Mouse (Mus musculus): ENCODE measurements around the gene Gm4969. TPM values are rescaled to one million over a fixed set of nuclear protein-coding genes. Genes with fewer than 3 reads are reported as not detected.

The Gm4969 gene
- polyA plus RNA-seq, 1 experiment from 2014 or later, result 9.5 TPM

- WGBS, result 61% methylated on average over 7 of the region's 7 CpGs
- H3K4me2 ChIP-seq (ENCODE audit: low read length), result no peak overlapping the region
- no peak overlapping the region for H3K27ac ChIP-seq (ENCODE audit: low read length)
- no peak for ATAC-seq
- peaks cover 14% of the 10 kb centered on the region for H3K27me3 ChIP-seq (ENCODE audit: control insufficient read depth, insufficient read depth, low read depth, low read length)
- H3K9me3 ChIP-seq (replicated peaks; ENCODE audit: control insufficient read depth, low read length, poor library complexity, severe bottlenecking), result no peaks in the 10 kb centered on the region
- H3K9ac ChIP-seq (ENCODE audit: low read depth, low read length), result no peak overlapping the region
- H3K4me1 ChIP-seq (ENCODE audit: control insufficient read depth, insufficient read depth, low read length), result peaks cover 20% of the 10 kb centered on the region
- H3K36me3 ChIP-seq (ENCODE audit: control insufficient read depth, insufficient read depth, low read length), result no peaks in the 10 kb centered on the region
- H3K4me3 ChIP-seq (ENCODE audit: low read depth, low read length), result no peak overlapping the region
Observed at GRCm38 (mm10) chr7:19098811-19099210, 19.4 kb downstream of the Gm4969 start.

- peaks cover 28% of the 10 kb centered on the region for H3K4me1 ChIP-seq (ENCODE audit: control insufficient read depth, insufficient read depth, low read length)
- no peaks in the 10 kb centered on the region for H3K9me3 ChIP-seq (replicated peaks; ENCODE audit: control insufficient read depth, low read length, poor library complexity, severe bottlenecking)
- peaks cover 14% of the 10 kb centered on the region for H3K27me3 ChIP-seq (ENCODE audit: control insufficient read depth, insufficient read depth, low read depth, low read length)
- no peak for ATAC-seq
- no peak overlapping the region for H3K27ac ChIP-seq (ENCODE audit: low read length)
- no peak overlapping the region for H3K4me2 ChIP-seq (ENCODE audit: low read length)
- no peaks in the 10 kb centered on the region for H3K36me3 ChIP-seq (ENCODE audit: control insufficient read depth, insufficient read depth, low read length)
- H3K4me3 ChIP-seq (ENCODE audit: low read depth, low read length), result no peak overlapping the region
- H3K9ac ChIP-seq (ENCODE audit: low read depth, low read length), result no peak overlapping the region
Observed at GRCm38 (mm10) chr7:19097863-19098262, 20.3 kb downstream of the Gm4969 start.

GRCm38 (mm10) chr7:19097217-19097616 is 21.0 kb downstream of the Gm4969 start:
- Histone ChIP-seq H3K4me2 (ENCODE audit: low read length) (no peak overlapping the region), H3K27me3 (ENCODE audit: control insufficient read depth, insufficient read depth, low read depth, low read length) (peaks cover 14% of the 10 kb centered on the region)

GRCm38 (mm10) chr7:19096421-19096976 is 21.7 kb downstream of the Gm4969 start:
- H3K4me2 ChIP-seq (ENCODE audit: low read length), result peak overlapping the region; percentile 98
- H3K4me3 ChIP-seq (ENCODE audit: low read depth, low read length), result no peak overlapping the region
- H3K4me1 ChIP-seq (ENCODE audit: control insufficient read depth, insufficient read depth, low read length), result peaks cover 28% of the 10 kb centered on the region
- peaks cover 6% of the 10 kb centered on the region; the same call in 1 of the 2 replicates for H3K36me3 ChIP-seq (ENCODE audit: control insufficient read depth, insufficient read depth, low read length)
- no peaks in the 10 kb centered on the region for H3K9me3 ChIP-seq (replicated peaks; ENCODE audit: control insufficient read depth, low read length, poor library complexity, severe bottlenecking)
- ATAC-seq, result no peak
- H3K27me3 ChIP-seq (ENCODE audit: control insufficient read depth, insufficient read depth, low read depth, low read length), result peaks cover 17% of the 10 kb centered on the region
- no peak overlapping the region for H3K27ac ChIP-seq (ENCODE audit: low read length)
- H3K9ac ChIP-seq (ENCODE audit: low read depth, low read length), result no peak overlapping the region
- WGBS, result 62% methylated on average over 5 of the region's 5 CpGs

More at GRCm38 (mm10) chr7:19097217-19097616, 21.0 kb downstream of the Gm4969 start:
- ATAC-seq, result no peak
- no peak overlapping the region for H3K9ac ChIP-seq (ENCODE audit: low read depth, low read length)
- no peaks in the 10 kb centered on the region for H3K9me3 ChIP-seq (replicated peaks; ENCODE audit: control insufficient read depth, low read length, poor library complexity, severe bottlenecking)
- peaks cover 28% of the 10 kb centered on the region for H3K4me1 ChIP-seq (ENCODE audit: control insufficient read depth, insufficient read depth, low read length)
- WGBS, result 75% methylated on average over 2 of the region's 2 CpGs
- no peaks in the 10 kb centered on the region for H3K36me3 ChIP-seq (ENCODE audit: control insufficient read depth, insufficient read depth, low read length)
- H3K27ac ChIP-seq (ENCODE audit: low read length), result no peak overlapping the region
- no peak overlapping the region for H3K4me3 ChIP-seq (ENCODE audit: low read depth, low read length)

GRCm38 (mm10) chr7:19095751-19096110 is 22.4 kb downstream of the Gm4969 start:
- Histone ChIP-seq H3K4me2 (ENCODE audit: low read length) (peak overlapping the region; percentile 98), H3K27me3 (ENCODE audit: control insufficient read depth, insufficient read depth, low read depth, low read length) (peaks cover 22% of the 10 kb centered on the region), H3K36me3 (ENCODE audit: control insufficient read depth, insufficient read depth, low read length) (peaks cover 9% of the 10 kb centered on the region; the same call in 1 of the 2 replicates), H3K9me3 (replicated peaks; ENCODE audit: control insufficient read depth, low read length, poor library complexity, severe bottlenecking) (no peaks in the 10 kb centered on the region), H3K4me3 (ENCODE audit: low read depth, low read length) (peak overlapping the region; percentile 52), H3K4me1 (ENCODE audit: control insufficient read depth, insufficient read depth, low read length) (peaks cover 28% of the 10 kb centered on the region), H3K27ac (ENCODE audit: low read length) (no peak overlapping the region), H3K9ac (ENCODE audit: low read depth, low read length) (peak overlapping the region; percentile 63; the same call in 1 of the 2 replicates)
- ATAC-seq, result no peak
- WGBS, result 0% methylated on average over 19 of the region's 19 CpGs

GRCm38 (mm10) chr7:19094826-19095750 is 23.1 kb downstream of the Gm4969 start:
- no peaks in the 10 kb centered on the region for H3K9me3 ChIP-seq (replicated peaks; ENCODE audit: control insufficient read depth, low read length, poor library complexity, severe bottlenecking)
- peak overlapping the region; percentile 52 for H3K4me3 ChIP-seq (ENCODE audit: low read depth, low read length)
- H3K27ac ChIP-seq (ENCODE audit: low read length), result peak overlapping the region; percentile 60
- under 1% methylated on average over 80 of the region's 87 CpGs for WGBS
- ATAC-seq, result no peak
- peaks cover 11% of the 10 kb centered on the region; the same call in 1 of the 2 replicates for H3K36me3 ChIP-seq (ENCODE audit: control insufficient read depth, insufficient read depth, low read length)
- H3K4me2 ChIP-seq (ENCODE audit: low read length), result peak overlapping the region; percentile 98
- peaks cover 24% of the 10 kb centered on the region for H3K27me3 ChIP-seq (ENCODE audit: control insufficient read depth, insufficient read depth, low read depth, low read length)
- peaks cover 28% of the 10 kb centered on the region for H3K4me1 ChIP-seq (ENCODE audit: control insufficient read depth, insufficient read depth, low read length)
- peak overlapping the region; percentile 63 for H3K9ac ChIP-seq (ENCODE audit: low read depth, low read length)

- 1% methylated on average over 25 of the region's 36 CpGs for WGBS
Observed at GRCm38 (mm10) chr7:19094471-19094825, 23.7 kb downstream of the Gm4969 start, which contains the start of gene Six5. Six5 (plus strand) TSS chr7:19094594.

GRCm38 (mm10) chr7:19093537-19094385 is 24.4 kb downstream of the Gm4969 start:
- H3K27me3 ChIP-seq (ENCODE audit: control insufficient read depth, insufficient read depth, low read depth, low read length), result peaks cover 24% of the 10 kb centered on the region
- no peaks in the 10 kb centered on the region for H3K9me3 ChIP-seq (replicated peaks; ENCODE audit: control insufficient read depth, low read length, poor library complexity, severe bottlenecking)
- peaks cover 28% of the 10 kb centered on the region for H3K4me1 ChIP-seq (ENCODE audit: control insufficient read depth, insufficient read depth, low read length)
- H3K4me3 ChIP-seq (ENCODE audit: low read depth, low read length), result peak overlapping the region; percentile 52
- H3K27ac ChIP-seq (ENCODE audit: low read length), result peak overlapping the region; percentile 60
- H3K4me2 ChIP-seq (ENCODE audit: low read length), result peak overlapping the region; percentile 98
- ATAC-seq, result peak; percentile 69
- WGBS, result under 1% methylated on average over 44 of the region's 45 CpGs
- H3K36me3 ChIP-seq (ENCODE audit: control insufficient read depth, insufficient read depth, low read length), result peaks cover 14% of the 10 kb centered on the region; the same call in 1 of the 2 replicates
- peak overlapping the region; percentile 63 for H3K9ac ChIP-seq (ENCODE audit: low read depth, low read length)

More at GRCm38 (mm10) chr7:19094471-19094825, 23.7 kb downstream of the Gm4969 start, which contains the start of gene Six5:
- Histone ChIP-seq H3K4me3 (ENCODE audit: low read depth, low read length) (peak within 1 kb of the TSS; percentile 52), H3K27ac (ENCODE audit: low read length) (peak within 1 kb of the TSS; percentile 60), H3K9me3 (replicated peaks; ENCODE audit: control insufficient read depth, low read length, poor library complexity, severe bottlenecking) (no peaks in the 10 kb centered on the region), H3K4me2 (ENCODE audit: low read length) (peak within 1 kb of the TSS; percentile 98), H3K27me3 (ENCODE audit: control insufficient read depth, insufficient read depth, low read depth, low read length) (peaks cover 24% of the 10 kb centered on the region), H3K9ac (ENCODE audit: low read depth, low read length) (peak within 1 kb of the TSS; percentile 63), H3K4me1 (ENCODE audit: control insufficient read depth, insufficient read depth, low read length) (peaks cover 28% of the 10 kb centered on the region), H3K36me3 (ENCODE audit: control insufficient read depth, insufficient read depth, low read length) (peaks cover 12% of the 10 kb centered on the region; the same call in 1 of the 2 replicates)
- no peak for ATAC-seq
